Mouse (Mus musculus) heart, embryonic 14.5 days (tissue): ENCODE measurements around the gene Rab3gap2. TPM values are rescaled to one million over a fixed set of nuclear protein-coding genes. Genes with fewer than 3 reads are reported as not detected.

ENCODE experiments used
- ATAC-seq: fragments of 200-750 bp; cut with Nextera tagmentation; 2 replicates; pipeline ENCODE4 v1.8.0; 2017; ENCODE audit warnings: low read depth, moderate TSS enrichment; ENCODE audit not compliant: insufficient number of reproducible peaks, insufficient read depth, low FRiP score
- H3K27ac ChIP-seq, 2 experiments: fragments of 200-500 bp in 1 of 2; fragments of 300-500 bp in 1 of 2; sonication (generic) in 1 of 2; replicated peaks in 1 of 2; 2 replicates each; pipeline ENCODE4 v1.5.1; 2012 to 2014; ENCODE audit warnings: low read depth in 2 of 2, low read length in 2 of 2, control low read depth in 1 of 2, mild to moderate bottlenecking in 1 of 2, mixed read lengths in 1 of 2; ENCODE audit not compliant: control insufficient read depth in 1 of 2, insufficient read depth in 1 of 2
- H3K27me3 ChIP-seq: fragments of 300-500 bp; sonication (generic); 2 replicates; pipeline ENCODE4 v1.6.1; 2014; ENCODE audit warnings: mild to moderate bottlenecking, low read length, control low read depth; ENCODE audit not compliant: control insufficient read depth, insufficient read depth
- H3K36me3 ChIP-seq: fragments of 300-500 bp; sonication (generic); 2 replicates; pipeline ENCODE4 v1.6.1; 2014; ENCODE audit warnings: mild to moderate bottlenecking, control low read depth, low read length, mixed read lengths; ENCODE audit not compliant: control insufficient read depth, insufficient read depth
- H3K4me1 ChIP-seq, 2 experiments: fragments of 200-500 bp in 1 of 2; fragments of 300-500 bp in 1 of 2; sonication (generic) in 1 of 2; 2 replicates each; pipeline ENCODE4 v1.6.1; 2012 to 2014; ENCODE audit warnings: low read length in 2 of 2, control low read depth in 1 of 2, mixed read lengths in 1 of 2; ENCODE audit not compliant: control insufficient read depth in 2 of 2, insufficient read depth in 2 of 2
- H3K4me2 ChIP-seq: fragments of 300-500 bp; sonication (generic); 2 replicates; pipeline ENCODE4 v1.6.1; 2014; ENCODE audit warnings: mild to moderate bottlenecking, low read length
- H3K4me3 ChIP-seq, 2 experiments: fragments of 200-500 bp in 1 of 2; fragments of 300-500 bp in 1 of 2; sonication (generic) in 1 of 2; 2 replicates each; pipeline ENCODE4 v1.5.1; 2012 to 2014; ENCODE audit warnings: low read length in 2 of 2, mild to moderate bottlenecking in 2 of 2, control low read depth in 1 of 2, low read depth in 1 of 2, moderate library complexity in 1 of 2; ENCODE audit not compliant: control insufficient read depth in 1 of 2, insufficient read depth in 1 of 2
- H3K9ac ChIP-seq: fragments of 300-500 bp; sonication (generic); 2 replicates; pipeline ENCODE4 v1.6.1; 2014; ENCODE audit warnings: mild to moderate bottlenecking, low read length
- H3K9me3 ChIP-seq: fragments of 300-500 bp; sonication (generic); 2 replicates; pipeline ENCODE4 v1.6.1; 2016; ENCODE audit warnings: low read length, control low read depth; ENCODE audit not compliant: control insufficient read depth
- WGBS: fragments of 180-500 bp; shearing (Covaris S2); extraction: QIAGEN DNeasy Blood & Tissue Kit; methylation state at CpG from one replicate; pipeline ENCODE4 v1.1.7; 2014; 5-methylcytosine and 5-hydroxymethylcytosine counted together
- polyA plus RNA-seq: library from polyadenylated mRNA; unstranded; fragments of >200 nt; fragmentation: Nextera tagmentation; extraction: Ambion mirVana; gene quantifications from 2 replicates; pipeline ENCODE4 v1.2.1, GENCODE M21; 2014

Rab3gap2 gene
- polyA plus RNA-seq, 1 experiment from 2014 or later, result 17.8 TPM

DNA sequence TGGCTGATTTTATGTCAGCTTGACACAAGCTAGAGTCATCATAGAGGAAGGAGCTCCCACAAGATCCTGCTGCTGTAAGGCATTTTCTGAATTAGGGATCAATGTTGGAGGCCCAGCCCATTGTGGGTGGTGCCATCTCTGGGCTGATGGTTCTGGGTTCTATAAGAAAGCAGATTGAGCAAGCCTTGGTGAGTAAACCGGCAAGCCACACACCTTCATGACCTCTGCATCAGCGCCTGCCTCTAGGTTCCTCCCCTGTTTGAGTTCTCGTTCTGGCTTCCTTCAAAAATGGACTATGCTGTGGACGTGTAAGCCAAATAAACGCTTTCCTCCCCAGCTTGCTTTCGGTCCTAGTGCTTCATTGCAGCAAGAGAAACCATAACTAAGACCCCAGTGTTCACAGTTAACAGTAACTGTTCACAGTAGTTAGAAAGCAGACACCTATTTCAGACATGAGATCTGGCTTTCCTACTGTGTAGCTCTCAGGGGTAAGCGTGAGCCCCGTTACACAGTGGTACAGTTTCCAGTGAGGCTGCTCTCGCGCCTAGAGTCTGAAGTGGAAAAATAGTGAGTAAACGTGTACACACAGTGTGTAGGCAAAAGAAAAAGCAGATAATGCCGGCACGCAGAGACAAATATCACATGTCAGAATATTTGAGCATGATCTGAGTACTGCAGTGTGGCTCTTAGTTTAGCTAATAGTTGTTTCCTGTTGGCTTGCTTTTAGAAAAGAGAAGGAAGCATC lies 4.1 kb downstream of the Rab3gap2 start:
- H3K36me3 ChIP-seq, result peaks cover 10% of the 10 kb centered on the region
- H3K27ac ChIP-seq, result no peak overlapping the region
- peaks cover 0 to 13% of the 10 kb centered on the region in 2 experiments; a peak in 2 of 4 replicates for H3K4me1 ChIP-seq
- no peak for ATAC-seq
- no peak overlapping the region for H3K4me2 ChIP-seq
- no peak overlapping the region for H3K9ac ChIP-seq
- no peak overlapping the region for H3K4me3 ChIP-seq
- no peaks in the 10 kb centered on the region for H3K27me3 ChIP-seq
- no peaks in the 10 kb centered on the region for H3K9me3 ChIP-seq
- 88% methylated on average over 13 of the region's 13 CpGs for WGBS

DNA sequence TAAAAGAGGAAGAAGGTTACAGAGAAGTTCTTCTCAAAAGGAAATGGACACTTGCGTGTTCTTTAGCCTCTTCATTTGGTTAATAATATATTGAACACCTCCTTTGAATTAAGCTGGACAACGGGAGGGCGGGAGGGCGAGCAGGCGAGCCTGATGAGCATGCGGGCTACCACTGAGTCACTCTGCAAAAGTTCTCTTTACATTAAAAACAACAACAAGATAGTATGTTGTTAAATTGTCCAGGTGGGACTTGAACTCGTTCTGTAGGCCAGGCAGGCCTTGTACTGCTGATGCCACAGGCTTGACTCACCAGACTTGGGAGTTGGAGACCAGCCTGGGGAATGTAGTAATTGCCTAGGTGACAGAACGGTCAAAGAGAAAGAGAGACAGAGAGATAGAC lies 4.8 kb downstream of the Rab3gap2 start:
- H3K4me1 ChIP-seq, result peaks cover 0 to 13% of the 10 kb centered on the region in 2 experiments; a peak in 2 of 4 replicates
- no peaks in the 10 kb centered on the region for H3K9me3 ChIP-seq
- 90% methylated on average over 8 of the region's 8 CpGs for WGBS
- no peak overlapping the region for H3K4me3 ChIP-seq
- no peak overlapping the region for H3K4me2 ChIP-seq
- no peak overlapping the region for H3K9ac ChIP-seq
- H3K27ac ChIP-seq, result no peak overlapping the region
- peaks cover 10% of the 10 kb centered on the region for H3K36me3 ChIP-seq
- ATAC-seq, result no peak
- H3K27me3 ChIP-seq, result no peaks in the 10 kb centered on the region

DNA sequence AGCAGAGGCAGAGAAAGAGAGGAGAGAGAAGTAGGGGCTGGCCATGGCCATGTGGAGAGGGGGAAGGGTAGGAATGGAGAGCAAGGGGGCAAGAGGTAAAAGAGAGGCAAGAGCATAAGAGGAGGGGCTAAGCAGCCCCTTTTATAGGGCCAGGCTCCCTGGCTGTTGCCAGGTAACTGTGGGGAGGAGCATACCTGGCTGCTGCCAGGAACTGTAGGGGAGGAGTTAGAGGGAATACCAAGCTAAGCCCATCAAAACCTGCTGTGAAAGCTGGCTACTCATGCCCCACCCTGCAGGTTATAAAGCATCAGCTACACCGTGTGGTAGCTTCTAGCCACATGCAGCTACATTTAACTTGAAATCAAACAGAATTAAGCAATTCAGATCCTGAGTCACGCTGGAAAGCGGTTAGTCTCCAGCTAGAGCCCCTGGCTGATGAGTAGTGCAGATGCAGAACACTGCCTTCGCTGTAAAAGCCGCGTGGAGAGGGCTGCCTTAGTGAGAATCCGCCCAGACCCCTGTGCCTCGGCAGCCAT lies 5.8 kb downstream of the Rab3gap2 start:
- no peaks in the 10 kb centered on the region for H3K9me3 ChIP-seq
- ATAC-seq, result no peak
- H3K27ac ChIP-seq, result no peak overlapping the region
- no peak overlapping the region for H3K4me2 ChIP-seq
- H3K27me3 ChIP-seq, result no peaks in the 10 kb centered on the region
- 48% methylated on average over 8 of the region's 8 CpGs for WGBS
- peaks cover 16% of the 10 kb centered on the region for H3K36me3 ChIP-seq
- no peak overlapping the region for H3K4me3 ChIP-seq
- peaks cover 0 to 10% of the 10 kb centered on the region in 2 experiments; a peak in 2 of 4 replicates for H3K4me1 ChIP-seq
- H3K9ac ChIP-seq, result no peak overlapping the region

DNA sequence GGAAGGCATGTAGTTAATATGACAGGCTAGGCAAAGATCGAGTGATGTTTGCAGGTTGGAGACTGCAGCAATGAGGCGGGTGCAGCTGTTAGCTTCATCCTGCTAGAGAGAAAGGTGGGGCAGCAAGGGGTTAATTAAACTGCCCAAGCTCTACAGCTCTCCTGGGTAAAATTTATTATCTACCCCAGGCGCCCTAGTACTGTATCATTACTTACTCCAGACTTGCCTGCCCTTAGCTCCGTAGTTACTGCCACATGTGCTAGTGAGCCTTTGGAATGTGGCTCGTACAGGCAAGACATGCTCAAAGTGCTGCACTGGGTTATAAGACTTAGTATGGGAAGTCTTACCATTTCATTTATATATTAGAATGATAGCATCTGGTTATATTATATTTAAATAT lies 12.4 kb downstream of the Rab3gap2 start:
- ATAC-seq, result no peak
- no peaks in the 10 kb centered on the region for H3K27me3 ChIP-seq
- H3K27ac ChIP-seq, result no peak overlapping the region
- no peaks in the 10 kb centered on the region for H3K9me3 ChIP-seq
- 43% methylated on average over 5 of the region's 5 CpGs for WGBS
- no peak overlapping the region for H3K4me3 ChIP-seq
- H3K4me1 ChIP-seq, result peaks cover 0 to 10% of the 10 kb centered on the region in 2 experiments; a peak in 1 of 4 replicates
- H3K9ac ChIP-seq, result no peak overlapping the region
- H3K36me3 ChIP-seq, result peaks cover 19% of the 10 kb centered on the region
- no peak overlapping the region for H3K4me2 ChIP-seq

DNA sequence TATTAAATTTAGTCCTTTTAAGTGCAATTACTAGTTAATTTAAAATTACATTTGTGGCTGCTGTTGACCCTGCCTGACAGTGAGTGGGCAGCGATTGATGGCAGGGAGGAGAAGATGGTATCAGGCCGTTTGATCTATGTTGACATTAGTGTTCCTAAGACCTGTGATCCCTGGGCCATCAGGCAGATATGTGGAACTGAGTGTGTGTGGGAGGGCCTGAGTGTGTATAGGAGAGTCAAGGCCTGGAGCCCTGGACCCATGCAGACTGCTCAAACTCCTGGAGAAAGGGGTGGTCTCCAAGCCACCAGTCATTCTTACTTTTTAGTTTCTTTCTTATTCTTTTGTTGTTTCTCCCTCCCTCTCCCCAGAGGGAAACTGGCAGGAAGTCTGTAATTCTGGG lies 12.8 kb downstream of the Rab3gap2 start:
- H3K27ac ChIP-seq, result no peak overlapping the region
- 58% methylated on average over 2 of the region's 2 CpGs for WGBS
- ATAC-seq, result no peak

DNA sequence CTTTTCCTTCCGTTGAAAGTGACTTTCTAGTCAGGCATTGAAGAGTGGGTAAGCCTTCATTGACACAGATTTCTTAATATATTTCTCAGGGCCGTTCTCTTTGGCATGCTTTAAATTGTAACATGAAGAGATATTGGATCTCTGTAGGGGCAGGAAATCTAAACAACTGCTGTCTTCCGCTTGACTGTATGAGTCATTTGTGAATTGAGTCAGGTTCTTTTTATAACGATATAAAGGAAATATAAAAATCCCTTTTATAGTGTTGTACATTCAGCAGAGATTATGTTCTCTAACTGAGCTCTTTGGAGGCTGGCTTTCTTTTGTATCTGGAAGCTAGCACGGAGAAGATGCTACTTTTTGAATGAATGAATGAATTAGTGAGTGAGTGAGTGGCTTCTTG lies 14.0 kb downstream of the Rab3gap2 start:
- Histone ChIP-seq H3K27ac (no peak overlapping the region), H3K27me3 (no peaks in the 10 kb centered on the region), H3K4me1 (peaks cover 0 to 10% of the 10 kb centered on the region in 2 experiments; a peak in 1 of 4 replicates), H3K4me3 (no peak overlapping the region), H3K9ac (no peak overlapping the region), H3K9me3 (no peaks in the 10 kb centered on the region), H3K36me3 (peaks cover 30% of the 10 kb centered on the region), H3K4me2 (no peak overlapping the region)
- 82% methylated on average over 5 of the region's 5 CpGs for WGBS
- no peak for ATAC-seq

More for the DNA sequence above, 12.8 kb downstream of the Rab3gap2 start:
- H3K36me3 ChIP-seq, result peaks cover 21% of the 10 kb centered on the region
- H3K9ac ChIP-seq, result no peak overlapping the region
- H3K4me2 ChIP-seq, result no peak overlapping the region
- no peaks in the 10 kb centered on the region for H3K27me3 ChIP-seq
- H3K9me3 ChIP-seq, result no peaks in the 10 kb centered on the region
- H3K4me1 ChIP-seq, result peaks cover 0 to 10% of the 10 kb centered on the region in 2 experiments; a peak in 1 of 4 replicates
- no peak overlapping the region for H3K4me3 ChIP-seq

DNA sequence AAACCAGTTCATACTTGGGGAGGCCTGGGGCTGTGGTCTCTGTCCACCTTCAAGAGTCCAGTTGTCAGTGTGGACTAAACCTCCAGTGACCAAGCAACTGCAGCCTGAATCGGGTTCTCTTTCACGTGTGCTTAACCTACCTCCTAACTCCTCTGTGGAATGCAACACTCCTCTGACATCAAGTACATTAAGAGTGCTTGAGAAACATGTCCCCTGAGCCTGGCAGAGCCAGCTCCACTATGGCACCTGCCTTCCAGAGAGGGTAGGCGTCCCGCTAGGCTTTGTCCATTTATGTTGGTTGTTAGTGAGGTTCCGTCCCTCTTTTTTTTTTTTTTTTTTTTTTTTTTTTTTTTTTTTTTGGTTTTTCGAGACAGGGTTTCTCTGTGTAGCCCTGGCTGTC lies 23.0 kb downstream of the Rab3gap2 start:
- ATAC-seq, result no peak
- H3K4me3 ChIP-seq, result no peak overlapping the region
- H3K4me1 ChIP-seq, result peaks cover 5 to 10% of the 10 kb centered on the region in 2 experiments
- H3K4me2 ChIP-seq, result no peak overlapping the region
- H3K9ac ChIP-seq, result no peak overlapping the region
- no peaks in the 10 kb centered on the region for H3K9me3 ChIP-seq
- H3K27me3 ChIP-seq, result no peaks in the 10 kb centered on the region
- peaks cover 31% of the 10 kb centered on the region for H3K36me3 ChIP-seq
- no peak overlapping the region for H3K27ac ChIP-seq
- WGBS, result 87% methylated on average over 6 of the region's 6 CpGs
